Mouse (Mus musculus): ENCODE data around the gene Card9.

The Card9 gene

GRCm38 (mm10) chr2:26325386-26326181, 35.1 kb downstream of the Card9 start:
- peak; percentile 82 for DNase-seq

- peak; percentile 71 for DNase-seq
These were observed 35.8 kb downstream of the Card9 start for GRCm38 (mm10) chr2:26324917-26325316.

- DNase-seq, result no peak
These were observed 37.0 kb downstream of the Card9 start for GRCm38 (mm10) chr2:26323589-26324325.

- no peak for DNase-seq
These were observed 40.2 kb downstream of the Card9 start for GRCm38 (mm10) chr2:26320245-26321185.

GRCm38 (mm10) chr2:26319519-26320244, 41.0 kb downstream of the Card9 start:
- no peak for DNase-seq

- no peak for DNase-seq
These were observed 41.6 kb downstream of the Card9 start for GRCm38 (mm10) chr2:26319109-26319508.

GRCm38 (mm10) chr2:26317991-26318672, 42.6 kb downstream of the Card9 start:
- no peak for DNase-seq

GRCm38 (mm10) chr2:26317371-26317770, 43.3 kb downstream of the Card9 start:
- DNase-seq, result no peak

- DNase-seq, result no peak
These were observed 44.0 kb downstream of the Card9 start for GRCm38 (mm10) chr2:26316576-26317246.

- no peak for DNase-seq
These were observed 44.8 kb downstream of the Card9 start for GRCm38 (mm10) chr2:26315925-26316311.

- DNase-seq, result peak; percentile 78
These were observed 45.4 kb downstream of the Card9 start, which contains the start of gene Gpsm1 for GRCm38 (mm10) chr2:26315072-26315924. Gene Gpsm1 (plus strand): TSS chr2:26315515.

GRCm38 (mm10) chr2:26314281-26315071, 46.2 kb downstream of the Card9 start:
- no peak for DNase-seq

GRCm38 (mm10) chr2:26313394-26313793, 47.3 kb downstream of the Card9 start:
- no peak for DNase-seq

- no peak for DNase-seq
These were observed 47.9 kb downstream of the Card9 start for GRCm38 (mm10) chr2:26312812-26313211.

- peak; percentile 38 for DNase-seq
These were observed 48.8 kb downstream of the Card9 start for GRCm38 (mm10) chr2:26311936-26312335.

GRCm38 (mm10) chr2:26309739-26310138, 51.0 kb downstream of the Card9 start:
- no peak for DNase-seq

- DNase-seq, result no peak
These were observed 54.0 kb downstream of the Card9 start for GRCm38 (mm10) chr2:26306702-26307101.

- no peak for DNase-seq
These were observed 55.2 kb downstream of the Card9 start for GRCm38 (mm10) chr2:26305555-26305954.

GRCm38 (mm10) chr2:26304711-26305110, 56.0 kb downstream of the Card9 start:
- DNase-seq, result no peak
